Mouse (Mus musculus): Measurements from ENCODE around the gene Cmtm6. TPM values are rescaled to one million over a fixed set of nuclear protein-coding genes. Genes with fewer than 3 reads are reported as not detected.
A peak's percentile ranks its signal among the peaks of the same experiment; 100 is the strongest.

Gene Cmtm6
- total RNA-seq, 1 experiment from 2014 or later, result 48.3 TPM

DNA sequence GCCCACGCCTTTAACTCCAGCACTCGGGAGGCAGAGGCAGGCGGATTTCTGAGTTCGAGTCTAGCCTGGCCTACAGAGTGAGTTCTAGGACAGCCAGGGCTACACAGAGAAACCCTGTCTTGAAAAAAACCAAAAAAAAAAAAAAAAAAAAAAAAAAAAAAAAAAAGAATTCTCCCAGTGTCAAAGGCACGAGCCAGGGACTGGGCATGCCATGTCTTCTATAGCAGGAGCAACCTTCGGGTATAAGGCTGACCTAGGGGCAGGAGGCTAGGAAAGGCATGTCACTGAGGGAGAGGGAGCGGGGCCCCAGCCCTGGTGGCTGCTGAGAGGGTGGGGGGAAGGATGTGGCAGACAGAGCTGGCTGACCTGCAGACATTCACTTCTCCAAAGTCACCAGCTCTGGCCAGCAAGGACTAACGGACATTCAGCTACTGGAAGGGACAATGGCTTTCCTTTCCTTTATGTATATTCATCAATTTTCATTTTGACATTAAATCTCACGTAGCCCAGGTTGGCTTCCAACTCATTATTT is 62.9 kb downstream of the Cmtm6 start:
- ATAC-seq (replicated peaks; ENCODE audit: low read depth, poor library complexity, severe bottlenecking), result peak; percentile 27; the same call in 1 of the 2 replicates

DNA sequence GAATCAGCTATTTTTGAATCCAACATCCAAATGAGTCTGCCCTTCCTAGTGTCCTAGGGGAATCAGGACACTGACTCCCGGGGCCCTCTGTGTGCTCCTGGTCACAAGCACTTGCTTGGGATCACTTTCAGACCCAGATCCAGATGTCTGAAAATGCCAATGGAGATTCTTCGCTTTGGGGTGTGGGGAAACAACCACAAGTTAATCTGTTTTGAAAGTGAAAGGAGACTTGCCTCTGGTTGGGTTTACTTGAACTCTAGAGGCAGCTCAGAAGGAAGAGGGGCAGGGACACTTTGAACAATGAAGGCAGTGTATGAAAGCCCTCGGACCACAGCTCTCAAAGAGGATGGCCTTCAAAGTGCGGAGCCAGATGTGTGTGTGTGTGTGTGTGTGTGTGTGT is 63.6 kb downstream of the Cmtm6 start:
- peak; percentile 30 for ATAC-seq (replicated peaks; ENCODE audit: low read depth, poor library complexity, severe bottlenecking)

DNA sequence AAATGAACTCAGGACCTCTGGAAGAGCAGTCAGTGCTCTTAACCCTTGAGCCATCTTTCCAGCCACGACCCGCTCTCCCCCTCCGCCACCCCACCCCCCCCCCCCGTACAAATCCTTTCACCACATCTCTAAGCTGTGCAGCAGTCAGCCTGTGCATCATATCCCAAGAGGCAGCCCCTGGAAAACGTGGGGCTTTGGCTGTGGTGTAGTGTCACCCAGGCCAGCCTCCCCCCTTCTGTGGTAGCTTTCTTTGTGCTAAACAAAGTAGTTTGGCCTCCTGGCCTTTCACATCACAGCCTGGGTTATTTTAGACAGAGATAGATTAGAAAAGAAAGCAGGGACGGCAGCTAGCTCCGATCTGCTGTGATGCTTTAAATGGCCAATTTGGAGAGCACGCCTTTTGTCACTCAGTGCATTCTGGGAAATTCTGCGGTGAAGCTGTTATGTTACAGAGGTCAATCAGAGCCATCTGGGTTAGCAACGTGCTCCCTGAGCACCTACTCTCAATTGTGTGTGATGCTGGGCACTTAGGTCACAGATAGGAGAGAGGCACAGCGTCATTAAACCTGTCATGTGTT is 65.6 kb downstream of the Cmtm6 start:
- no peak for ATAC-seq (replicated peaks; ENCODE audit: low read depth, poor library complexity, severe bottlenecking)

DNA sequence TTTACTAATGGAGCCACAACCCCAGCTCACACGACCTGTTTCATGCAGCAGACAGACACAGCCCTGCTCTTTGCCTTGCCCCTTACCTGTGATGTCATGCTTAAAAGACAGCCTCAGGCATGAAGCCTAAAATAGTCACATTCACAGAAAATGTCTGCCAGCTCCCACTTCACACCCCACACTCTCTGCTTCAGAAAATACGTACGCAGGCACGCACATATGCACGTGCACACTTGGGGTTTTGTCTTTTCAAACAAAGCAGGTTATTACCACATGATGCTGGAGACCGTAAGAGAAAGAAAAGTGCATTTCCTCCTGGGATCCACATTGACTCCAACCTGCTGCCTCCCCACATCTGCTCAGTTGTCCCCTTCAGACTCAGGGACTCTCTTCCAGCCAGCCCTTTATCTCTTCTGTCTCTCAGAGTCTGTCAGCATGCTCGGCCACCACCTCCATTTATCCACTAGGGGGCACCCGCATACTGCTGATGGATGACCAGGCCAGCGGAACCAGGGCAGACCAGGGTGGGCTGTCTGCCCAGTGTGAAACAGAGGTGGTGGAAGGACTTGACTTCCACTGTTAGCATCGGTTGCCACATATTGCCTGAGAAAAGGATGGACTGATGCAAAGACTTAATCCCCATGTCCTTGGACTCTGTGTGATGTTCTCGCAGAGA is 66.6 kb downstream of the Cmtm6 start:
- ATAC-seq (replicated peaks; ENCODE audit: low read depth, poor library complexity, severe bottlenecking), result peak; percentile 91

DNA sequence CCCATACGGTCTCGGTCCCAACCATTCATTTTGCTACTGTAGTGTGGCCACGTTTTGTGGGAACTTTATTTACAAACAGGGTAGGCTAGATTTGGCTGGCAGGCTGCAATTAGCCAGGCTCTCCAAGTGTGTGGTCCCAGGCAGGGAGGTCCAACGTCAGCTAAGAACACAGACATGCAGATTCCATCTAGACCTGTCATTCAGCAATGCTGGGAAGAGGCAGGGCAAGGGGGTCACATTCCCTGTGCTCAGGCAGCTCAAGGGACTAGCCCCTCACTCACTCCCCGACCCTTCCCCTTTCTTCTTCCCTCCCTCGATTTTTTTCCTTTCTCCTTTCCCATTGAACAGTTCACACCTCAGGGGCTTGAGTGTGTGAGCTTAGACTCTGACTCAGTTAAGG is 67.9 kb downstream of the Cmtm6 start:
- ATAC-seq (replicated peaks; ENCODE audit: low read depth, poor library complexity, severe bottlenecking), result no peak

Other genes with a start within 250 kb of the Cmtm6 start
- not detected in 2 replicates for gene Ccr4, start 226.2 kb upstream of the Cmtm6 start, total RNA-seq (2017)
- gene C130032M10Rik, start 215.4 kb upstream of the Cmtm6 start, total RNA-seq (2017), result not detected in 2 replicates
- gene Trim71, start 166.7 kb upstream of the Cmtm6 start, total RNA-seq (2017), result 0.09 TPM in 1 of 2 replicates, not detected in the other
- 43.4 and 57.1 TPM in 2 replicates for gene Cnot10, start 90.9 kb upstream of the Cmtm6 start, total RNA-seq (2017)
- 35.9 and 44.7 TPM in 2 replicates for gene Dync1li1, start 42.3 kb upstream of the Cmtm6 start, total RNA-seq (2017)
- 433 and 511 TPM in 2 replicates for gene Cmtm7, start 50.7 kb downstream of the Cmtm6 start, total RNA-seq (2017)
- 3.1 TPM in 1 of 2 replicates, not detected in the other for gene Cmtm8, start 113.0 kb downstream of the Cmtm6 start, total RNA-seq (2017)
- gene Gpd1l, start 202.9 kb downstream of the Cmtm6 start, total RNA-seq (2017), result 19.0 and 27.6 TPM in 2 replicates
- 0.09 TPM in 1 of 2 replicates, not detected in the other for gene Osbpl10, start 247.5 kb downstream of the Cmtm6 start, total RNA-seq (2017)

Measured in common myeloid progenitor, adult 5-6 weeks (primary cell).